Mouse (Mus musculus): ENCODE results near the gene Gm5089. TPM values are rescaled to one million over a fixed set of nuclear protein-coding genes. Genes with fewer than 3 reads are reported as not detected.
"Not testable (repeated sequence)": the region's sequence is repeated elsewhere in the genome, so short reads cannot be mapped to it uniquely, and the experiment has no call there.

The Gm5089 gene
- polyA plus RNA-seq, 1 experiment, result not detected

GRCm38 (mm10) chr14:122464351-122464762 lies 13.4 kb upstream of the Gm5089 start:
- Histone ChIP-seq H3K27ac (ENCODE audit: control insufficient read depth, insufficient read depth, low read length) (no peak overlapping the region), H3K4me3 (ENCODE audit: control insufficient read depth, insufficient read depth, low read length) (peak overlapping the region; percentile 25; the same call in 1 of the 2 replicates), H3K36me3 (ENCODE audit: control insufficient read depth, insufficient read depth, low read length) (no peaks in the 10 kb centered on the region), H3K4me1 (replicated peaks; ENCODE audit: control insufficient read depth, insufficient read depth, low read length) (peaks cover 22% of the 10 kb centered on the region; the same call in 1 of the 2 replicates), H3K27me3 (ENCODE audit: control insufficient read depth, insufficient read depth, low read length) (peaks cover 26% of the 10 kb centered on the region)
- DNase-seq, result no peak
- TF ChIP-seq POLR2A (IDR thresholded peaks at IDR 0.05; ENCODE audit: control insufficient read depth, extremely low read depth, insufficient read depth, low read length, poor library complexity) (no peak), CTCF (IDR thresholded peaks at IDR 0.05; ENCODE audit: borderline replicate concordance, control insufficient read depth, extremely low read depth, insufficient read depth, low read length, poor library complexity) (no peak)
- WGBS, result under 1% methylated on average over 62 of the region's 62 CpGs

GRCm38 (mm10) chr14:122463734-122464341 lies 12.9 kb upstream of the Gm5089 start:
- H3K36me3 ChIP-seq (ENCODE audit: control insufficient read depth, insufficient read depth, low read length), result not testable (repeated sequence)

GRCm38 (mm10) chr14:122463080-122463691 lies 12.3 kb upstream of the Gm5089 start:
- TF ChIP-seq CTCF (IDR thresholded peaks at IDR 0.05; ENCODE audit: borderline replicate concordance, control insufficient read depth, extremely low read depth, insufficient read depth, low read length, poor library complexity), result no peak
- TF ChIP-seq POLR2A (IDR thresholded peaks at IDR 0.05; ENCODE audit: control insufficient read depth, extremely low read depth, insufficient read depth, low read length, poor library complexity), result no peak
- peak overlapping the region; percentile 27 for H3K4me3 ChIP-seq (ENCODE audit: control insufficient read depth, insufficient read depth, low read length)
- H3K27me3 ChIP-seq (ENCODE audit: control insufficient read depth, insufficient read depth, low read length), result peaks cover 23% of the 10 kb centered on the region
- no peaks in the 10 kb centered on the region for H3K36me3 ChIP-seq (ENCODE audit: control insufficient read depth, insufficient read depth, low read length)
- H3K4me1 ChIP-seq (replicated peaks; ENCODE audit: control insufficient read depth, insufficient read depth, low read length), result peaks cover 22% of the 10 kb centered on the region; the same call in 1 of the 2 replicates
- no peak overlapping the region for H3K27ac ChIP-seq (ENCODE audit: control insufficient read depth, insufficient read depth, low read length)
- DNase-seq, result no peak
- WGBS, result 9% methylated on average over 40 of the region's 40 CpGs

More at GRCm38 (mm10) chr14:122463734-122464341, 12.9 kb upstream of the Gm5089 start:
- WGBS, result under 1% methylated on average over 55 of the region's 58 CpGs
- Histone ChIP-seq H3K4me1 (replicated peaks; ENCODE audit: control insufficient read depth, insufficient read depth, low read length) (peaks cover 22% of the 10 kb centered on the region; the same call in 1 of the 2 replicates), H3K4me3 (ENCODE audit: control insufficient read depth, insufficient read depth, low read length) (peak overlapping the region; percentile 27), H3K27me3 (ENCODE audit: control insufficient read depth, insufficient read depth, low read length) (peaks cover 26% of the 10 kb centered on the region)
- not testable (repeated sequence) for DNase-seq; H3K27ac ChIP-seq (ENCODE audit: control insufficient read depth, insufficient read depth, low read length)

- WGBS, result 70% methylated on average over 17 of the region's 17 CpGs
- TF ChIP-seq CTCF (IDR thresholded peaks at IDR 0.05; ENCODE audit: borderline replicate concordance, control insufficient read depth, extremely low read depth, insufficient read depth, low read length, poor library complexity), result no peak
- no peak for TF ChIP-seq POLR2A (IDR thresholded peaks at IDR 0.05; ENCODE audit: control insufficient read depth, extremely low read depth, insufficient read depth, low read length, poor library complexity)
- H3K27me3 ChIP-seq (ENCODE audit: control insufficient read depth, insufficient read depth, low read length), result peaks cover 23% of the 10 kb centered on the region
Observed at GRCm38 (mm10) chr14:122462689-122463079, 11.8 kb upstream of the Gm5089 start.

GRCm38 (mm10) chr14:122461966-122462365 lies 11.1 kb upstream of the Gm5089 start:
- TF ChIP-seq CTCF (IDR thresholded peaks at IDR 0.05; ENCODE audit: borderline replicate concordance, control insufficient read depth, extremely low read depth, insufficient read depth, low read length, poor library complexity), result no peak
- no peak for TF ChIP-seq POLR2A (IDR thresholded peaks at IDR 0.05; ENCODE audit: control insufficient read depth, extremely low read depth, insufficient read depth, low read length, poor library complexity)
- H3K36me3 ChIP-seq (ENCODE audit: control insufficient read depth, insufficient read depth, low read length), result no peaks in the 10 kb centered on the region
- 82% methylated on average over 9 of the region's 9 CpGs for WGBS

More at GRCm38 (mm10) chr14:122462689-122463079, 11.8 kb upstream of the Gm5089 start:
- H3K4me3 ChIP-seq (ENCODE audit: control insufficient read depth, insufficient read depth, low read length), result no peak overlapping the region
- no peak overlapping the region for H3K27ac ChIP-seq (ENCODE audit: control insufficient read depth, insufficient read depth, low read length)
- DNase-seq, result no peak
- H3K4me1 ChIP-seq (replicated peaks; ENCODE audit: control insufficient read depth, insufficient read depth, low read length), result peaks cover 22% of the 10 kb centered on the region; the same call in 1 of the 2 replicates
- no peaks in the 10 kb centered on the region for H3K36me3 ChIP-seq (ENCODE audit: control insufficient read depth, insufficient read depth, low read length)

GRCm38 (mm10) chr14:122461500-122461899 lies 10.6 kb upstream of the Gm5089 start:
- no peaks in the 10 kb centered on the region for H3K36me3 ChIP-seq (ENCODE audit: control insufficient read depth, insufficient read depth, low read length)
- no peak overlapping the region for H3K4me3 ChIP-seq (ENCODE audit: control insufficient read depth, insufficient read depth, low read length)
- TF ChIP-seq POLR2A (IDR thresholded peaks at IDR 0.05; ENCODE audit: control insufficient read depth, extremely low read depth, insufficient read depth, low read length, poor library complexity) (no peak), CTCF (IDR thresholded peaks at IDR 0.05; ENCODE audit: borderline replicate concordance, control insufficient read depth, extremely low read depth, insufficient read depth, low read length, poor library complexity) (no peak)
- H3K4me1 ChIP-seq (replicated peaks; ENCODE audit: control insufficient read depth, insufficient read depth, low read length), result peaks cover 22% of the 10 kb centered on the region; the same call in 1 of the 2 replicates
- no peak overlapping the region for H3K27ac ChIP-seq (ENCODE audit: control insufficient read depth, insufficient read depth, low read length)
- peaks cover 23% of the 10 kb centered on the region for H3K27me3 ChIP-seq (ENCODE audit: control insufficient read depth, insufficient read depth, low read length)
- WGBS, result 74% methylated on average over 3 of the region's 3 CpGs
- no peak for DNase-seq

More at GRCm38 (mm10) chr14:122461966-122462365, 11.1 kb upstream of the Gm5089 start:
- no peak for DNase-seq
- peaks cover 22% of the 10 kb centered on the region; the same call in 1 of the 2 replicates for H3K4me1 ChIP-seq (replicated peaks; ENCODE audit: control insufficient read depth, insufficient read depth, low read length)
- H3K27me3 ChIP-seq (ENCODE audit: control insufficient read depth, insufficient read depth, low read length), result peaks cover 23% of the 10 kb centered on the region
- H3K4me3 ChIP-seq (ENCODE audit: control insufficient read depth, insufficient read depth, low read length), result no peak overlapping the region
- H3K27ac ChIP-seq (ENCODE audit: control insufficient read depth, insufficient read depth, low read length), result no peak overlapping the region
